Mouse (Mus musculus) myocyte (in vitro differentiated cells): ENCODE results near the gene Mettl14. TPM values are rescaled to one million over a fixed set of nuclear protein-coding genes. Genes with fewer than 3 reads are reported as not detected.

Source experiments
- H3K27me3 ChIP-seq: one replicate; pipeline ENCODE4 v1.6.1; 2011; ENCODE audit not compliant: control insufficient read depth, insufficient read depth, insufficient read length
- H3K36me3 ChIP-seq: one replicate; pipeline ENCODE4 v1.6.1; 2011; ENCODE audit not compliant: control insufficient read depth, insufficient read depth
- H3K4me2 ChIP-seq: one replicate; pipeline ENCODE4 v1.6.1; 2011; ENCODE audit warnings: low read depth, control low read depth
- H3K4me3 ChIP-seq: one replicate; pipeline ENCODE4 v1.5.1; 2011; ENCODE audit warnings: mild to moderate bottlenecking, control low read depth, moderate library complexity
- H3K79me2 ChIP-seq: one replicate; pipeline ENCODE4 v1.6.1; 2011; ENCODE audit not compliant: control insufficient read depth, insufficient read depth
- H3ac ChIP-seq: one replicate; pipeline ENCODE4 v1.6.1; 2011; ENCODE audit not compliant: control insufficient read depth, insufficient read length
- CEBPB ChIP-seq: IDR thresholded peaks from 2 replicates; pipeline ENCODE4 v1.6.1; 2011; ENCODE audit warnings: mild to moderate bottlenecking, moderate library complexity; ENCODE audit not compliant: poor library complexity, insufficient read depth, severe bottlenecking
- E2F4 ChIP-seq: IDR thresholded peaks from one replicate; pipeline ENCODE4 v1.6.1; 2011; ENCODE audit warnings: mild to moderate bottlenecking, control low read depth, moderate library complexity; ENCODE audit not compliant: insufficient read depth
- MAX ChIP-seq: IDR thresholded peaks from one replicate; pipeline ENCODE4 v1.6.1; 2011; ENCODE audit warnings: low read depth, mild to moderate bottlenecking, control low read depth
- MYOD1 ChIP-seq, 3 experiments: IDR thresholded peaks; one replicate each; pipeline ENCODE4 v1.6.1; 2011; ENCODE audit warnings: control low read depth in 2 of 3, low read depth in 2 of 3, mild to moderate bottlenecking in 2 of 3, moderate library complexity in 1 of 3; ENCODE audit not compliant: insufficient read length in 2 of 3, control insufficient read depth in 1 of 3
- MYOG ChIP-seq, 3 experiments: IDR thresholded peaks; one replicate each; pipeline ENCODE4 v1.6.1; 2011; ENCODE audit warnings: control low read depth in 2 of 3, low read depth in 2 of 3, mild to moderate bottlenecking in 2 of 3; ENCODE audit not compliant: insufficient read length in 2 of 3, control insufficient read depth in 1 of 3, insufficient read depth in 1 of 3
- POLR2A ChIP-seq: IDR thresholded peaks from one replicate; pipeline ENCODE4 v1.6.1; 2011; ENCODE audit warnings: low read depth, mild to moderate bottlenecking, control low read depth, moderate library complexity; ENCODE audit not compliant: insufficient read length
- POLR2AphosphoS2 ChIP-seq: IDR thresholded peaks from one replicate; pipeline ENCODE4 v1.6.1; 2011; ENCODE audit warnings: low read depth, control low read depth; ENCODE audit not compliant: insufficient read length
- REST ChIP-seq: IDR thresholded peaks from one replicate; pipeline ENCODE4 v1.6.1; 2011; ENCODE audit warnings: mild to moderate bottlenecking, control low read depth, moderate library complexity; ENCODE audit not compliant: insufficient read depth, insufficient read length
- SRF ChIP-seq: IDR thresholded peaks from one replicate; pipeline ENCODE4 v1.6.1; 2011; ENCODE audit warnings: low read depth; ENCODE audit not compliant: control insufficient read depth, insufficient read length
- TCF12 ChIP-seq: IDR thresholded peaks from one replicate; pipeline ENCODE4 v1.6.1; 2011; ENCODE audit warnings: mild to moderate bottlenecking, control low read depth; ENCODE audit not compliant: poor library complexity, insufficient read depth, severe bottlenecking
- TCF3 ChIP-seq: IDR thresholded peaks from one replicate; pipeline ENCODE4 v1.6.1; 2011; ENCODE audit warnings: low read depth, control low read depth; ENCODE audit not compliant: insufficient read length
- USF1 ChIP-seq: IDR thresholded peaks from one replicate; pipeline ENCODE4 v1.6.1; 2011; ENCODE audit warnings: low read depth, mild to moderate bottlenecking, control low read depth, moderate library complexity
- polyA plus RNA-seq: library from polyadenylated mRNA; unstranded; fragments of >200 nt; fragmentation: generic; extraction: Trizol; gene quantifications from one replicate; pipeline ENCODE4 v1.2.1, GENCODE M21; 2012; ENCODE audit warnings: missing spikeins

Gene Mettl14
- polyA plus RNA-seq, 1 experiment = 5.2 TPM

DNA sequence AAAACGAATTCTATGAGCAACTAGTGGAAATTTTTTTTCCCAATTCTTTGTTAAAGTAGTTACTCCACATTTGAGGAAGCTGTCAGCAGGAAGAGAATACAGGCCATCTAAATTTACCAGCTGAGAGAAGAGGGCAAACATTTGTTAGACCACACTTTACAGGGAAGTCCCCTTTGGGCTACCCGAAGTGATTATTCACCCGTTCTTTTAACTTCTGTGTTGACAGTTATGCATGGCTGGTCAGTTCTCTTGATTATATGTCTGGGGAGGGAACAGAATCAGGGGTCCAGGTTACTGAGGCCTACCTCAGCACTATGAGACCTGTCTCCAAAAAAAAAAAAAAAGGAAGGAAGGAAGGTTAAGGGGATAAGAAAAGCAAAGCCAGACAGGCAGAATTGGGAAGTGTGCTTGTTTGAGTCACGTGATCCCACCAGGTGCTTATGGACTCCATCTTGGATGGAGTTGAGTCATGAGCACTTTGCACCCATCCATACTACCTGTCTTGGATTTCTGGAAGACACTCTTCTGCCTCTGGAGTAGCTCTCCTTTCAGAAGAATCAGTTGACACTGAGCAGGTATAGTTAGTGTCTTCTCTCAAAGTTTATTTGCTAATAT lies 29.4 kb downstream of the Mettl14 start:
- Histone ChIP-seq H3K27me3 (no peaks in the 10 kb centered on the region), H3K4me2 (no peak overlapping the region), H3K36me3 (peaks cover 82% of the 10 kb centered on the region), H3ac (no peak overlapping the region), H3K4me3 (no peak overlapping the region), H3K79me2 (no peaks in the 10 kb centered on the region)
- TF ChIP-seq MYOG (IDR thresholded peaks at IDR 0.05; ENCODE audit: control insufficient read depth in 1 of 3, insufficient read depth in 1 of 3, insufficient read length in 2 of 3, low read depth in 2 of 3) = no peak

DNA sequence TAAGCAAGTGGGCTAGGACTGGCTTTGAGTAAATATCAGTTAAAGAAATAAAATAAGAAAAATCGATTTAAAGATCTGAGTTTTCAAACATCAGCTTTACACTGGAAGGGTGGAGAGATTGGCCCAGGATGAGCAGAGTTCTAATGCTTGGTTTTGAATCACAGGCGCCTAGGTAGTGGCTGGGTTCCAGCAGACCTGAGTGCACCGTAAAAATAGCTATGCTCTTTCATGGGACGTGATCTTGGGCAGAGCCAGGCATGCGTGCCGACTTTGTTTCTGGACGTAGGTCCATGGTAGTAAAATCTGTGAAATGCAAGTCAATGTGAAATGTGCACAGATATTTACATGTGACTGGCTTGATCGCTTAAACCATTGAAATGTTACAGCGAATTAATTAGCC lies 31.5 kb downstream of the Mettl14 start:
- H3K27me3 ChIP-seq = no peaks in the 10 kb centered on the region
- H3K79me2 ChIP-seq = no peaks in the 10 kb centered on the region
- no peak overlapping the region for H3K4me3 ChIP-seq
- H3K36me3 ChIP-seq = peaks cover 68% of the 10 kb centered on the region
- H3ac ChIP-seq = no peak overlapping the region
- no peak for TF ChIP-seq MAX
- TF ChIP-seq USF1 = no peak
- TF ChIP-seq POLR2AphosphoS2 = no peak
- no peak for TF ChIP-seq REST
- no peak for TF ChIP-seq CEBPB
- no peak for TF ChIP-seq POLR2A
- TF ChIP-seq E2F4 = no peak
- TF ChIP-seq TCF3 = no peak
- TF ChIP-seq MYOD1 (IDR thresholded peaks at IDR 0.05; ENCODE audit: control insufficient read depth in 1 of 3, insufficient read length in 2 of 3, low read depth in 2 of 3) = no peak
- TF ChIP-seq TCF12 = no peak
- no peak for TF ChIP-seq MYOG (IDR thresholded peaks at IDR 0.05; ENCODE audit: control insufficient read depth in 1 of 3, insufficient read depth in 1 of 3, insufficient read length in 2 of 3, low read depth in 2 of 3)
- no peak for TF ChIP-seq SRF
- H3K4me2 ChIP-seq = no peak overlapping the region

DNA sequence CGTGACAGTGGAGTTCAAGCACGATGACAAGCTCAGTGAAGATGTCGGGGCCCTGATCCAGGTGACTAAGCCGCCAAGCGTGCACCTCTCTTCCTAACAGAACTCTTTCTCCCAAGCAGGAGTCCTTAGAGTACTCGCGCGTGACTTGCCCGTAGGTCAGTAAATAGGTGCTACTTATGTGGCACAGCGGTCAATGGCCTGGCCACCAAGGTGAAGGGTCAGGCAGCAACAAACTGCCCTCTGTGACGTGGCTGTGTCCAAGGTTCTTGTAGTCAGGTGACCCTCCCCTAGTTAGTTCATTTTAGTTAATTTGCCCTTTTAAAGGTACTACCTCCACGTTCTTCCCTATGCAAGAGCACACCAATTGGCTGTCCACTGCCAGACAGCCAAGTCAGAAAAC lies 32.2 kb downstream of the Mettl14 start:
- H3K4me3 ChIP-seq = no peak overlapping the region
- no peak overlapping the region for H3ac ChIP-seq
- no peak overlapping the region for H3K4me2 ChIP-seq
- H3K36me3 ChIP-seq = peaks cover 71% of the 10 kb centered on the region
- TF ChIP-seq POLR2A (no peak), REST (no peak), USF1 (no peak), TCF3 (no peak), TCF12 (no peak), MAX (no peak), E2F4 (no peak), SRF (no peak), MYOG (IDR thresholded peaks at IDR 0.05; ENCODE audit: control insufficient read depth in 1 of 3, insufficient read depth in 1 of 3, insufficient read length in 2 of 3, low read depth in 2 of 3) (no peak), CEBPB (no peak), POLR2AphosphoS2 (no peak), MYOD1 (IDR thresholded peaks at IDR 0.05; ENCODE audit: control insufficient read depth in 1 of 3, insufficient read length in 2 of 3, low read depth in 2 of 3) (no peak)
- H3K27me3 ChIP-seq = no peaks in the 10 kb centered on the region
- no peaks in the 10 kb centered on the region for H3K79me2 ChIP-seq

DNA sequence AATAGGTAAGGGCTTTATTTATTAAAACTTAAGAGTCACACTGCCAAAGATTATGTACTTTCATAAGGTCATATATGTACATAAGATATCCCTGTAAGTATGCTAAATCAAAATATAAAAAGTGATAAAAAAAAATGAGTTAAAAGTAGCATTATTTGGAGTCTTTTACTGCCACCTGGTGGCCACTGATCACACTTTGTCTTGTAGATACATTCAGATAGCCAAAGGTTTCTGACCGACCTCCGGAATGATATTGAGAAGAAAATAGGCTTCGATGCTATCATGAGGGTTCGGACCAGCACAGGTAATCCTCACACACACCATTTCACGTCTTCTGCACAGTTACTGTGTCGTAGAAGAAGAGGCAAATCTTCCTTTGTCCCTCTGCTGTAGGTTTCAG lies 32.7 kb downstream of the Mettl14 start:
- no peak overlapping the region for H3ac ChIP-seq
- H3K4me3 ChIP-seq = no peak overlapping the region
- H3K79me2 ChIP-seq = no peaks in the 10 kb centered on the region
- H3K36me3 ChIP-seq = peaks cover 72% of the 10 kb centered on the region
- H3K4me2 ChIP-seq = no peak overlapping the region
- no peaks in the 10 kb centered on the region for H3K27me3 ChIP-seq
- TF ChIP-seq MYOG (IDR thresholded peaks at IDR 0.05; ENCODE audit: control insufficient read depth in 1 of 3, insufficient read depth in 1 of 3, insufficient read length in 2 of 3, low read depth in 2 of 3) = no peak
- no peak for TF ChIP-seq POLR2A
- TF ChIP-seq POLR2AphosphoS2 = no peak
- no peak for TF ChIP-seq USF1
- TF ChIP-seq CEBPB = no peak
- no peak for TF ChIP-seq TCF3
- no peak for TF ChIP-seq REST
- no peak for TF ChIP-seq SRF
- no peak for TF ChIP-seq TCF12
- no peak for TF ChIP-seq MAX
- no peak for TF ChIP-seq E2F4
- TF ChIP-seq MYOD1 (IDR thresholded peaks at IDR 0.05; ENCODE audit: control insufficient read depth in 1 of 3, insufficient read length in 2 of 3, low read depth in 2 of 3) = no peak

DNA sequence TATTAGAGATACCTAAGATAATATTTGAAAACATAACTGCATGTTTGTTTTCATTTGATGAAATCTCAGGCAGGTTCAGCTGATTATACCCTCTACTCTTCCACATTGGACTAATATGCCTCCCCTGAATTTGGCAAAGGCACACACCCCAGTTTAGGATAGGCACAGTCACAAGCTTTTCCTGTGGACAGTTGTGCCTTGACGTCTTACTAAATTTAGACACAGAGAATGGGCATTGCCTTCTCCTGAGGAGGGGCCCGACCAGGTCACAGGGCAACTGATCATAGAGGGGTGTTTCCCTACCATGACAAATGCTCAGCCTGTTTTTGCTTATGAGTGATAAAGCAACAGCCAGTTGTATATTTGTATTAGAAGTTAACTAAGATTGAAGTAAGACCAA lies 34.4 kb downstream of the Mettl14 start:
- Histone ChIP-seq H3K27me3 (no peaks in the 10 kb centered on the region), H3K4me3 (no peak overlapping the region), H3K4me2 (no peak overlapping the region), H3K36me3 (peaks cover 61% of the 10 kb centered on the region), H3ac (no peak overlapping the region), H3K79me2 (no peaks in the 10 kb centered on the region)
- TF ChIP-seq TCF3 = no peak
- no peak for TF ChIP-seq MAX
